Mouse (Mus musculus): ENCODE measurements at regions not wholly inside any gene's neighbourhood (a gene's known extent, or its start where the extent isn't known, plus 50 kb on each side); places are given as distances from the start of the nearest gene placed in this dataset.

- Histone ChIP-seq H3K36me3 (ENCODE audit: control insufficient read depth, insufficient read depth, low read length) (no peaks in the 10 kb centered on the region), H3K27ac (ENCODE audit: control insufficient read depth, insufficient read depth, low read length) (no peak overlapping the region), H3K4me1 (replicated peaks; ENCODE audit: control insufficient read depth, insufficient read depth, low read length) (no peaks in the 10 kb centered on the region), H3K4me3 (ENCODE audit: control insufficient read depth, insufficient read depth, low read length) (no peak overlapping the region), H3K27me3 (ENCODE audit: control insufficient read depth, insufficient read depth, low read length) (no peaks in the 10 kb centered on the region)
- WGBS = 87% methylated on average over 18 of the region's 18 CpGs
- no peak for DNase-seq
- TF ChIP-seq CTCF (IDR thresholded peaks at IDR 0.05; ENCODE audit: borderline replicate concordance, control insufficient read depth, extremely low read depth, insufficient read depth, low read length, poor library complexity) (no peak), POLR2A (IDR thresholded peaks at IDR 0.05; ENCODE audit: control insufficient read depth, extremely low read depth, insufficient read depth, low read length, poor library complexity) (no peak)
Observed at GRCm38 (mm10) chr1:57095361-57096247, 117.2 kb upstream of the Satb2 start.

GRCm38 (mm10) chr1:57096248-57096600 lies 117.8 kb upstream of the Satb2 start:
- Histone ChIP-seq H3K4me3 (ENCODE audit: control insufficient read depth, insufficient read depth, low read length) (no peak overlapping the region), H3K36me3 (ENCODE audit: control insufficient read depth, insufficient read depth, low read length) (no peaks in the 10 kb centered on the region), H3K4me1 (replicated peaks; ENCODE audit: control insufficient read depth, insufficient read depth, low read length) (no peaks in the 10 kb centered on the region), H3K27ac (ENCODE audit: control insufficient read depth, insufficient read depth, low read length) (no peak overlapping the region), H3K27me3 (ENCODE audit: control insufficient read depth, insufficient read depth, low read length) (no peaks in the 10 kb centered on the region)
- TF ChIP-seq CTCF (IDR thresholded peaks at IDR 0.05; ENCODE audit: borderline replicate concordance, control insufficient read depth, extremely low read depth, insufficient read depth, low read length, poor library complexity) (no peak), POLR2A (IDR thresholded peaks at IDR 0.05; ENCODE audit: control insufficient read depth, extremely low read depth, insufficient read depth, low read length, poor library complexity) (no peak)
- WGBS = 89% methylated on average over 4 of the region's 4 CpGs
- no peak for DNase-seq

- Histone ChIP-seq H3K4me1 (replicated peaks; ENCODE audit: control insufficient read depth, insufficient read depth, low read length) (no peaks in the 10 kb centered on the region), H3K27ac (ENCODE audit: control insufficient read depth, insufficient read depth, low read length) (no peak overlapping the region), H3K36me3 (ENCODE audit: control insufficient read depth, insufficient read depth, low read length) (no peaks in the 10 kb centered on the region), H3K27me3 (ENCODE audit: control insufficient read depth, insufficient read depth, low read length) (no peaks in the 10 kb centered on the region), H3K4me3 (ENCODE audit: control insufficient read depth, insufficient read depth, low read length) (no peak overlapping the region)
- no peak for TF ChIP-seq POLR2A (IDR thresholded peaks at IDR 0.05; ENCODE audit: control insufficient read depth, extremely low read depth, insufficient read depth, low read length, poor library complexity)
- DNase-seq = no peak
- WGBS = 94% methylated on average over 8 of the region's 8 CpGs
Observed at GRCm38 (mm10) chr1:57096740-57097139, 118.3 kb upstream of the Satb2 start.

- no peaks in the 10 kb centered on the region for H3K27me3 ChIP-seq (ENCODE audit: control insufficient read depth, insufficient read depth, low read length)
- no peak overlapping the region for H3K27ac ChIP-seq (ENCODE audit: control insufficient read depth, insufficient read depth, low read length)
- no peak for DNase-seq
- no peaks in the 10 kb centered on the region for H3K4me1 ChIP-seq (replicated peaks; ENCODE audit: control insufficient read depth, insufficient read depth, low read length)
- TF ChIP-seq CTCF (IDR thresholded peaks at IDR 0.05; ENCODE audit: borderline replicate concordance, control insufficient read depth, extremely low read depth, insufficient read depth, low read length, poor library complexity) (no peak), POLR2A (IDR thresholded peaks at IDR 0.05; ENCODE audit: control insufficient read depth, extremely low read depth, insufficient read depth, low read length, poor library complexity) (no peak)
- no peaks in the 10 kb centered on the region for H3K36me3 ChIP-seq (ENCODE audit: control insufficient read depth, insufficient read depth, low read length)
- no peak overlapping the region for H3K4me3 ChIP-seq (ENCODE audit: control insufficient read depth, insufficient read depth, low read length)
- 95% methylated on average over 2 of the region's 2 CpGs for WGBS
Observed at GRCm38 (mm10) chr1:57100614-57101013, 122.2 kb upstream of the Satb2 start.

GRCm38 (mm10) chr1:57107308-57107707 lies 128.9 kb upstream of the Satb2 start:
- WGBS = 89% methylated on average over 10 of the region's 10 CpGs
- no peaks in the 10 kb centered on the region for H3K4me1 ChIP-seq (replicated peaks; ENCODE audit: control insufficient read depth, insufficient read depth, low read length)
- TF ChIP-seq CTCF (IDR thresholded peaks at IDR 0.05; ENCODE audit: borderline replicate concordance, control insufficient read depth, extremely low read depth, insufficient read depth, low read length, poor library complexity) (no peak), POLR2A (IDR thresholded peaks at IDR 0.05; ENCODE audit: control insufficient read depth, extremely low read depth, insufficient read depth, low read length, poor library complexity) (no peak)
- no peak for DNase-seq
- H3K27ac ChIP-seq (ENCODE audit: control insufficient read depth, insufficient read depth, low read length) = no peak overlapping the region
- H3K4me3 ChIP-seq (ENCODE audit: control insufficient read depth, insufficient read depth, low read length) = no peak overlapping the region
- H3K27me3 ChIP-seq (ENCODE audit: control insufficient read depth, insufficient read depth, low read length) = no peaks in the 10 kb centered on the region
- H3K36me3 ChIP-seq (ENCODE audit: control insufficient read depth, insufficient read depth, low read length) = no peaks in the 10 kb centered on the region

- 84% methylated on average over 2 of the region's 2 CpGs for WGBS
Observed at GRCm38 (mm10) chr1:57120678-57121077, 142.2 kb upstream of the Satb2 start.

More at GRCm38 (mm10) chr1:57120678-57121077, 142.2 kb upstream of the Satb2 start:
- Histone ChIP-seq H3K27me3 (ENCODE audit: control insufficient read depth, insufficient read depth, low read length) (no peaks in the 10 kb centered on the region), H3K36me3 (ENCODE audit: control insufficient read depth, insufficient read depth, low read length) (no peaks in the 10 kb centered on the region), H3K4me3 (ENCODE audit: control insufficient read depth, insufficient read depth, low read length) (no peak overlapping the region), H3K27ac (ENCODE audit: control insufficient read depth, insufficient read depth, low read length) (no peak overlapping the region), H3K4me1 (replicated peaks; ENCODE audit: control insufficient read depth, insufficient read depth, low read length) (no peaks in the 10 kb centered on the region)
- TF ChIP-seq CTCF (IDR thresholded peaks at IDR 0.05; ENCODE audit: borderline replicate concordance, control insufficient read depth, extremely low read depth, insufficient read depth, low read length, poor library complexity) = no peak
- TF ChIP-seq POLR2A (IDR thresholded peaks at IDR 0.05; ENCODE audit: control insufficient read depth, extremely low read depth, insufficient read depth, low read length, poor library complexity) = no peak
- DNase-seq = no peak

All from thymus, adult 2 months (tissue).